Mouse (Mus musculus): ENCODE data around the gene Rxfp4. TPM values are rescaled to one million over a fixed set of nuclear protein-coding genes. Genes with fewer than 3 reads are reported as not detected.

Rxfp4 gene
- polyA plus RNA-seq, 1 experiment = 0.06 TPM

DNA sequence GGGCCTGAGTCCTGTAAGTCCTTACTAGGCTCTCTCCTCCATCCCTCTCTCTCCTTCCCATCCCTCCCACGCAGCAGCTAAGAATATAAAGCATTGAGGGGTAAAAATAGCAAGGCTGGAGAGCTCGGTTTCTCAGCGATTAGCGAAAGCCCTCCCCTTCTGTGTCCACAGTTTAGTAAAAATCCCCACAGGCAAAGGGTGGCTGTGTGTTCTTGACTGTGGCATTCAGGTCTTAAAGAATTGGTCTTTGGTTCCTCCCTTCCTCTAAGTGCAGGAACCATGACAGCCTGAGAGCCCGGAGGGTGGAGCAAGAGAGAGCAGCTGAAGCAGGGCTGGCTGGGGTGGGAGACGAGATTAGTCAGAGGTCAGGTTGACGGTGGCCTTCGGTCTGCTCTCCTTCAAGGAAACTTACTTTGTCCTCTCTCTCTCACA lies 16.4 kb downstream of the Rxfp4 start:
- H3K27ac ChIP-seq (ENCODE audit: insufficient read depth, low read depth, low read length) = no peak overlapping the region

DNA sequence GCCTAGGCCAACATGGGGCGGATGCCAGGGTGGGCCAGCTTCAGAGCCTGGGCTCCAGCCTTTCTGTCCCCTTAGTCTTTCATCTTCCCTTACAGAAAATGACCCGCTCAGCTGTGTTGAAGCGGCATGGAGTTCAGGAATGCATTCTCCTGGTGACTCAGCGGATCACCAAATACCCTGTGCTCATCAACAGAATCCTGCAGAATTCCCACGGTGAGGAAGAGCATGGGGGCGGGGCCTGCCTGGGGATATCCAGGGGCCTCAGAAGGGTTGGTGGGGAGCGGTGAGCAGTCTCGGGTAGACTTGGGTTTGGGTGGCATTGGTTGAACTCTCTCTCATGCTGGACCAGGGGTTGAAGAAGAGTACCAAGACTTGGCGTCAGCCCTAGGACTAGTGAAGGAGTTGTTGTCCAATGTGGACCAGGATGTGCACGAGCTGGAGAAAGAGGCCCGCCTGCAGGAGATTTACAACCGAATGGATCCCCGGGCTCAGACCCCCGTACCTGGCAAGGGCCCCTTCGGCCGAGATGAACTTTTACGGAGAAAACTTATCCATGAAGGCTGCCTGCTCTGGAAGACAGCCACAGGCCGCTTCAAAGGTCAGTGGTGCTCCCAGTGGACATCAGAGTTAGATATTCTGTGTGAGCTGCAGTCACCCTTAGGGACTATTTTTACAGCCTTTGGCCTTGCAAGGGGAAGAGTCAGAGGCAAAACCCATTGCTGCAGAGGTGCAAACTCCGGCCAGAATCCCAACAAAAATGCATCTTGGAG lies 17.3 kb downstream of the Rxfp4 start:
- Histone ChIP-seq H3K27me3 (replicated peaks; ENCODE audit: control insufficient read depth, insufficient read depth, low read length) (no peaks in the 10 kb centered on the region), H3K27ac (ENCODE audit: insufficient read depth, low read depth, low read length) (no peak overlapping the region), H3K4me1 (ENCODE audit: control insufficient read depth, insufficient read depth, low read length) (0 out of 2 replicates have a peak, but pooled peaks cover 5% of the 10 kb centered on the region), H3K4me3 (ENCODE audit: insufficient read depth, low read depth, low read length) (no peak overlapping the region), H3K36me3 (ENCODE audit: control insufficient read depth, insufficient read depth, low read length) (peaks cover 20% of the 10 kb centered on the region)
- WGBS = 69% methylated on average over 19 of the region's 19 CpGs
- DNase-seq = peak; percentile 65
- no peak for TF ChIP-seq CTCF (conservative IDR thresholded peaks at IDR 0.05; ENCODE audit: insufficient read depth, insufficient read length, low read depth, low read length)
- TF ChIP-seq POLR2A (IDR thresholded peaks at IDR 0.05; ENCODE audit: low read depth, low read length) = no peak

More for the DNA sequence above, 16.4 kb downstream of the Rxfp4 start:
- TF ChIP-seq POLR2A (IDR thresholded peaks at IDR 0.05; ENCODE audit: low read depth, low read length) = no peak
- TF ChIP-seq CTCF (conservative IDR thresholded peaks at IDR 0.05; ENCODE audit: insufficient read depth, insufficient read length, low read depth, low read length) = no peak
- Histone ChIP-seq H3K4me1 (ENCODE audit: control insufficient read depth, insufficient read depth, low read length) (0 out of 2 replicates have a peak, but pooled peaks cover 8% of the 10 kb centered on the region), H3K4me3 (ENCODE audit: insufficient read depth, low read depth, low read length) (no peak overlapping the region), H3K27me3 (replicated peaks; ENCODE audit: control insufficient read depth, insufficient read depth, low read length) (no peaks in the 10 kb centered on the region), H3K36me3 (ENCODE audit: control insufficient read depth, insufficient read depth, low read length) (peaks cover 21% of the 10 kb centered on the region)
- DNase-seq = no peak
- WGBS = 54% methylated on average over 8 of the region's 8 CpGs

DNA sequence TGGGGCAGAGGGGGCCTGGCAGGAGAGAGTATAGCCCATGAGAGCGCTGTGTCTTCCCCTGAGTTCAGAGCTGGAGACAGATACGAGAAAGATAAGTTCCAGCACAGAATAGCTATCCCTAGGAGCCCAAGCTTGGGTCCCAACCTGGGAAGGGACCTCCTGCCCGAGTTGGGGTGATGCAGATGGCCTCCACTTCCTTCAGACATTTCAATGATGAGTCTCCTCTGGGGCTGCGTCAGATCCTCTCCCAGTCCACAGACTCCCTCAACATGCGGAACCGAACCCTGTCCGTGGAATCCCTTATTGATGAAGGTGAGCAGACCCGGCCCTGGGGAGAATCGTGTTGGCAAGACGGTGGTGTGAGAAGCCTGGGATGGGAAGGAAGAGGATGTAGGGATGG lies 19.9 kb downstream of the Rxfp4 start:
- no peak for DNase-seq
- Histone ChIP-seq H3K27me3 (replicated peaks; ENCODE audit: control insufficient read depth, insufficient read depth, low read length) (no peaks in the 10 kb centered on the region), H3K4me1 (ENCODE audit: control insufficient read depth, insufficient read depth, low read length) (peaks cover 19% of the 10 kb centered on the region), H3K4me3 (ENCODE audit: insufficient read depth, low read depth, low read length) (no peak overlapping the region), H3K27ac (ENCODE audit: insufficient read depth, low read depth, low read length) (no peak overlapping the region), H3K36me3 (ENCODE audit: control insufficient read depth, insufficient read depth, low read length) (peaks cover 17% of the 10 kb centered on the region)
- TF ChIP-seq POLR2A (IDR thresholded peaks at IDR 0.05; ENCODE audit: low read depth, low read length) (no peak), CTCF (conservative IDR thresholded peaks at IDR 0.05; ENCODE audit: insufficient read depth, insufficient read length, low read depth, low read length) (no peak)
- 90% methylated on average over 10 of the region's 10 CpGs for WGBS

DNA sequence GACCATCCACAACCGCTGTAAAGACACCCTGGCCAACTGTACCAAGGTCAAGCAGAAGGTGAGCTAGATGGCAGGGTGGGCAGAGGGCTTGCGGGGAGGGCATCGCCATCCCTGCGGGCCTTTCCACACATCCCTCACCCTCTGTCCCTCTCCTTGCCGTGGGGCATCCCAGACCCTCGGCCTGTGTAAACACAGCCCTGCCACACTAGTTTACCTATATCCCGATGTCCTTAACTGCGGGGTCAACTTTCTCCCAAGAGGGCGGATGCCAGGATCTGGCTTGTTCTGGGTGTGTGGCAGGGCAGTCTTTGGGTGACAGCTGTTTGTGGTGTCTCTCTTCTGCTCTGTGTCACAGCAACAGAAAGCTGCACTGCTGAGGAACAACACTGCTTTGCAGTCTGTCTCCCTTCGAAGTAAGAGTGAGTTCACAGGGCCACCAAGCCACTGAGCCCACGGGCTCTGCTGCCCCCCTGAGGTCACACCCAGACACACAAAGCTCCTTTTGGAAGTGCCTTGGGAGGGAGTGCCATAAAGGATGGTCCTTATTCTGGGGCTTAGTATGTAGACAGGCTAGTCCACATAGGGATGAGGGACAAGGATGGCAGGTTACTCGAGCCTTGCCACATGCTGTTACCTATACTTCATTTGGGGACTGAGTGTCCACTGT lies 20.9 kb downstream of the Rxfp4 start:
- TF ChIP-seq CTCF (conservative IDR thresholded peaks at IDR 0.05; ENCODE audit: insufficient read depth, insufficient read length, low read depth, low read length) = peak; percentile 81
- no peak for TF ChIP-seq POLR2A (IDR thresholded peaks at IDR 0.05; ENCODE audit: low read depth, low read length)
- Histone ChIP-seq H3K27me3 (replicated peaks; ENCODE audit: control insufficient read depth, insufficient read depth, low read length) (no peaks in the 10 kb centered on the region), H3K4me3 (ENCODE audit: insufficient read depth, low read depth, low read length) (no peak overlapping the region), H3K36me3 (ENCODE audit: control insufficient read depth, insufficient read depth, low read length) (peaks cover 16% of the 10 kb centered on the region), H3K27ac (ENCODE audit: insufficient read depth, low read depth, low read length) (0 out of 2 replicates have a peak overlapping the region, but pooled peaks have one; percentile 6), H3K4me1 (ENCODE audit: control insufficient read depth, insufficient read depth, low read length) (peaks cover 26% of the 10 kb centered on the region)
- WGBS = 54% methylated on average over 12 of the region's 12 CpGs
- DNase-seq = no peak

DNA sequence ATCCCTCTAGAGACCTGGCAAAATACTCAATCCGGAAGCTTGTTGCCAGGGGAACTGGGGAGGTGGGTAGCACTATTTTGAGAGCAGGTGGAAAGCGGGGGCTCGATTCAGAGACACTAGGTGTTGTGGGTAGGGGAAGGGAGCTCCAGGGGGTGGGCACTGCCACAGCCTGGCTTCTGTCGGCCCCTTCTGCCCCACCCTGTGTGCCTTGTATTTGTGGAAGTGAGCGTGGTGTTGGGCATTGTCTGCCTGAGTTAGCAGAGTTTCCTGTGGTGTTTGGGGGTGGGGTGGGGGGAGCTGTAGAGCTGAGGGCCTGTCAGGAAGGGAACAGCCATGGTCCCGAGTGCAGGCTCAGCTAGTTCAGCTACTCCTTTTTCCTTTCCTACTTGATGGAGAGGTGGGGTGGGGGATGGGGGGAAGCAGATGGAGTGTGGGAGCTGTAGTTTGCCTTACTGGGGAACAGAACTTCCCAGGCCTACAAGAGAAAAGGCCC lies 22.0 kb downstream of the Rxfp4 start:
- no peak overlapping the region for H3K4me3 ChIP-seq (ENCODE audit: insufficient read depth, low read depth, low read length)
- H3K36me3 ChIP-seq (ENCODE audit: control insufficient read depth, insufficient read depth, low read length) = peaks cover 8% of the 10 kb centered on the region
- DNase-seq = peak; percentile 64

DNA sequence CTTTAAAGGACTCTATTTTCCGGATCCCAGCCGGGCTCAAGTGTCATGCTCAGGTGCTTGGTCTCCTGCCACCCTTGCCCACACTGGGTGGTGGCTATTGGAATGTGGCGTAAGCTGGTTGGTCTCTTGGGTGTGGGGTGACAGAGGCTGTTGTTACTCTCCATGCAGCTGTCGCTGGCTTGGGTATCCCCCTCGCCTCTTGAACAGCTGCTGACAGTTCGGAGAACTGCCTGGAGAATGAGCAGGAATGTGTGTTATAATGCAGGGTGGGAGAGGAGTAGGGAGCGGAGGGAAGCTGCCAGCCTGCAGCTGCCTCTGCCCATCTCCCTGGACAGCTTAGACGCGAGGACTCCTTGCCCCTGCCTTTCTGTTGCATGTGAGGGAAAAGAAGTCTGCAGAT lies 22.9 kb downstream of the Rxfp4 start:
- H3K27me3 ChIP-seq (replicated peaks; ENCODE audit: control insufficient read depth, insufficient read depth, low read length) = no peaks in the 10 kb centered on the region
- H3K4me1 ChIP-seq (ENCODE audit: control insufficient read depth, insufficient read depth, low read length) = peaks cover 43% of the 10 kb centered on the region
- no peak overlapping the region for H3K27ac ChIP-seq (ENCODE audit: insufficient read depth, low read depth, low read length)
- no peak for TF ChIP-seq CTCF (conservative IDR thresholded peaks at IDR 0.05; ENCODE audit: insufficient read depth, insufficient read length, low read depth, low read length)
- TF ChIP-seq POLR2A (IDR thresholded peaks at IDR 0.05; ENCODE audit: low read depth, low read length) = no peak
- DNase-seq = no peak
- no peak overlapping the region for H3K4me3 ChIP-seq (ENCODE audit: insufficient read depth, low read depth, low read length)
- 69% methylated on average over 9 of the region's 9 CpGs for WGBS
- peaks cover 5% of the 10 kb centered on the region for H3K36me3 ChIP-seq (ENCODE audit: control insufficient read depth, insufficient read depth, low read length)

More for the DNA sequence above, 22.0 kb downstream of the Rxfp4 start:
- Histone ChIP-seq H3K27me3 (replicated peaks; ENCODE audit: control insufficient read depth, insufficient read depth, low read length) (no peaks in the 10 kb centered on the region), H3K27ac (ENCODE audit: insufficient read depth, low read depth, low read length) (peak overlapping the region; percentile 60), H3K4me1 (ENCODE audit: control insufficient read depth, insufficient read depth, low read length) (peaks cover 35% of the 10 kb centered on the region)
- WGBS = 55% methylated on average over 6 of the region's 6 CpGs
- TF ChIP-seq POLR2A (IDR thresholded peaks at IDR 0.05; ENCODE audit: low read depth, low read length) = no peak
- TF ChIP-seq CTCF (conservative IDR thresholded peaks at IDR 0.05; ENCODE audit: insufficient read depth, insufficient read length, low read depth, low read length) = no peak

DNA sequence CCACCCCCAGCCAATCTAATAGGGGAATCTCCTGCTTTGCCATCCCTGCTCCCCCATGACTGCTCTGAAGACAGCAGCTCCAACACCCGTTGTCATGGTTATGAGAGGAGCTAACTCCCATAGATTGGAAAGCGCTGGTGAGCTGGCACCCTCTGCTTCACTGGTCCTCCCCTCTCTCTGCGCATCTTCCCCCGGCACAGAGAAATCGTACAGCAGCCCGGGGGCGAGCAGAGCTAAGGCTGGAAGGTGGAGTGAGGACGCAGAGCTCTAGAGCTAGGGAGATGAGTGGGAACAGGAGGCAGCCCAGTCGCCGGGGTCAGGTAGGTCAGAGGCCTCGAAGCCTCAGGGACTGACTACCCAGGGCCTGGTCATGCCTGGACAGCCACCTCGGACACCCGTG lies 23.7 kb downstream of the Rxfp4 start:
- Histone ChIP-seq H3K36me3 (ENCODE audit: control insufficient read depth, insufficient read depth, low read length) (peaks cover 5% of the 10 kb centered on the region), H3K4me3 (ENCODE audit: insufficient read depth, low read depth, low read length) (no peak overlapping the region), H3K27ac (ENCODE audit: insufficient read depth, low read depth, low read length) (peak overlapping the region; percentile 18; the same call in 1 of the 2 replicates), H3K4me1 (ENCODE audit: control insufficient read depth, insufficient read depth, low read length) (peaks cover 47% of the 10 kb centered on the region), H3K27me3 (replicated peaks; ENCODE audit: control insufficient read depth, insufficient read depth, low read length) (no peaks in the 10 kb centered on the region)
- TF ChIP-seq CTCF (conservative IDR thresholded peaks at IDR 0.05; ENCODE audit: insufficient read depth, insufficient read length, low read depth, low read length) (no peak), POLR2A (IDR thresholded peaks at IDR 0.05; ENCODE audit: low read depth, low read length) (no peak)
- no peak for DNase-seq
- WGBS = 50% methylated on average over 13 of the region's 13 CpGs

Measured in kidney, adult 2 months (tissue).